Mouse (Mus musculus) neutrophil, adult 5-6 weeks (primary cell): Measurements from ENCODE around the gene Mlh3. TPM values are rescaled to one million over a fixed set of nuclear protein-coding genes. Genes with fewer than 3 reads are reported as not detected.
A peak's percentile ranks its signal among the peaks of the same experiment; 100 is the strongest.
"Not testable (repeated sequence)": the region's sequence is repeated elsewhere in the genome, so short reads cannot be mapped to it uniquely, and the experiment has no call there.

Experiments used
- ATAC-seq: fragments of 151-379, 151-347 bp; 2 replicates; pipeline ENCODE4 v1.8.0; 2017; ENCODE audit warnings: mild to moderate bottlenecking, moderate TSS enrichment; ENCODE audit not compliant: insufficient number of reproducible peaks, poor library complexity, low FRiP score, severe bottlenecking; ENCODE audit errors: extremely low read depth
- total RNA-seq: library from RNA; stranded (forward); fragments of 200-1000 nt; gene quantifications from 2 replicates; pipeline ENCODE4 v1.2.3, GENCODE M21; 2017

Gene Mlh3
- total RNA-seq, 1 experiment from 2014 or later: 10.1 TPM

- ATAC-seq: no peak
Measured at GRCm38 (mm10) chr12:85284996-85285395, 14.6 kb upstream of the Mlh3 start.

- no peak for ATAC-seq
Measured at GRCm38 (mm10) chr12:85284331-85284730, 13.9 kb upstream of the Mlh3 start.

- ATAC-seq: not testable (repeated sequence)
Measured at GRCm38 (mm10) chr12:85281756-85282155, 11.4 kb upstream of the Mlh3 start.

GRCm38 (mm10) chr12:85280845-85281651 is 10.6 kb upstream of the Mlh3 start:
- ATAC-seq: no peak

GRCm38 (mm10) chr12:85280105-85280844 is 9.9 kb upstream of the Mlh3 start:
- ATAC-seq: peak; percentile 97

- no peak for ATAC-seq
Measured at GRCm38 (mm10) chr12:85279396-85280080, 9.1 kb upstream of the Mlh3 start.

GRCm38 (mm10) chr12:85278919-85279318 is 8.5 kb upstream of the Mlh3 start:
- ATAC-seq: no peak

GRCm38 (mm10) chr12:85276273-85276672 is 5.9 kb upstream of the Mlh3 start:
- ATAC-seq: no peak

GRCm38 (mm10) chr12:85273508-85273907 is 3.1 kb upstream of the Mlh3 start:
- ATAC-seq: no peak

- no peak for ATAC-seq
Measured at GRCm38 (mm10) chr12:85271843-85272206, 1.4 kb upstream of the Mlh3 start.

- no peak for ATAC-seq
Measured at GRCm38 (mm10) chr12:85271132-85271842, 888 bp upstream of the Mlh3 start.

- no peak for ATAC-seq
Measured at GRCm38 (mm10) chr12:85269821-85270220, 578 bp downstream of the Mlh3 start.

- no peak for ATAC-seq
Measured at GRCm38 (mm10) chr12:85266248-85266647, 4.2 kb downstream of the Mlh3 start.

GRCm38 (mm10) chr12:85264940-85265339 is 5.5 kb downstream of the Mlh3 start:
- ATAC-seq: no peak

GRCm38 (mm10) chr12:85264531-85264930 is 5.9 kb downstream of the Mlh3 start:
- ATAC-seq: no peak

GRCm38 (mm10) chr12:85263190-85263589 is 7.2 kb downstream of the Mlh3 start:
- ATAC-seq: no peak

- ATAC-seq: no peak
Measured at GRCm38 (mm10) chr12:85262489-85262888, 7.9 kb downstream of the Mlh3 start.

GRCm38 (mm10) chr12:85257008-85257639 is 13.3 kb downstream of the Mlh3 start:
- ATAC-seq: peak; percentile 30; the same call in 1 of the 2 replicates
